Mouse (Mus musculus): Measurements from ENCODE around the gene Oxld1.

DNA sequence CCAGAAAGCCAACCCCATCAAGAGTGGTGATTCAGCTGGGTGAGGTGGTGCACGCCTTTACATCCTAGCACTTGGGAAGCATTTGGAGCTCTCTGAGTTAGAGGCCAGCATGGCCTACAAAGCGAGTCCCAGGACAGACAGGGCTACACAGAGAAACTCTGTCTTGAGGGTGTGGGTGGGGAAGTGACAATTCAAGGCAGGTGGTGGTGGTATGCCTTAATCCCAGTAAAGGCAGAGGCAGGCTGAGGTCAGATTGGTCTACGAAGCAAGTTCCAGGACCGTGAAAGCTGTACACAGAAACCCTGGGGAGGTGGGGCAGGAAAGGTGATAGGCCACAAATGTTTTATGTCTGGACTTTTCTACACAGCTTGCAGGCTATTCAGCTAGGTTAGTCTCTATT, 2.9 kb downstream of the Oxld1 start:
- no peak for TF ChIP-seq CTCF (IDR thresholded peaks at IDR 0.05; ENCODE audit: low read depth)
- TF ChIP-seq EP300 (IDR thresholded peaks at IDR 0.05; ENCODE audit: low read depth), result no peak
